Mouse (Mus musculus): ENCODE results near the gene Olfr1006.
"Not testable (repeated sequence)": the region's sequence is repeated elsewhere in the genome, so short reads cannot be mapped to it uniquely, and the experiment has no call there.

Gene Olfr1006

DNA sequence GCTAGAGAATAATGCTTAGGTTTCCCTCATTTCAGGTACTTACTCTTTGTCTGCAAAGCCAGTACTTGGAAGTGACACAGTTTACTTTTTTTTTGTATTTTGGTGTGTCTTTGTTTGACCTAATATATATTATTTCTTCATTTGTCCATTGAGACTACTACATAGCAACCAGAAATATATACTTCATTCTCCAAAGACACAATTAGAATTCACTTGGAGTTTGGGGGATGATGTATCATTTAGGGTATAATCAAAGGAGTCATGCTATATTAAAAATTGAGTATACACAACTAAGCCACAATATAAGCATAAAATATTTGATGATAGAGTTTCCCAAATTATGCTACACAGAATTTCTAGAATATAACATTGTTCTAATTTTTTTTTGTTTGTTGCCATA is at the start of gene Olfr1006:
Gene Olfr1006 (minus strand): TSS at position 101 of the 400 bp plus-strand sequence.
- no peak for DNase-seq

DNA sequence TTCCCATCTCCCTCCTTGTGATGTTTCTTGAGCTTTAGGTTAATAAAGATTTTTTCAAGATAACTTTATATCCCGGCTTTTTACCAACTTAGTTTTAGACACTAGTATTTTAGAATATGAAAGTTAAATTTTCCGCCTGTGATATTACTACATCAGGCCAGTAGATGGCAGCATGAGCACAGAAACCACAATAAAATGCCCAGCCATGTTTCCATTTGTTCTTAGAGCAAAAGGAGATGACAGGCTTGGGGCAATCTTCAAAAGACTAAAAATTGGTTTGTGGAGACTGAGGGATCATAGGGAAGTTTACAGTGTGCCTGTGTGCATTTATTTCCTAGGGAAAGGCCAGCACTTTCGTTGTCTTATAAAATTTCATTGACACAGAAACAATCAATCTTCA is 47.2 kb upstream of the Olfr1006 start:
- peak; percentile 19 for DNase-seq

DNA sequence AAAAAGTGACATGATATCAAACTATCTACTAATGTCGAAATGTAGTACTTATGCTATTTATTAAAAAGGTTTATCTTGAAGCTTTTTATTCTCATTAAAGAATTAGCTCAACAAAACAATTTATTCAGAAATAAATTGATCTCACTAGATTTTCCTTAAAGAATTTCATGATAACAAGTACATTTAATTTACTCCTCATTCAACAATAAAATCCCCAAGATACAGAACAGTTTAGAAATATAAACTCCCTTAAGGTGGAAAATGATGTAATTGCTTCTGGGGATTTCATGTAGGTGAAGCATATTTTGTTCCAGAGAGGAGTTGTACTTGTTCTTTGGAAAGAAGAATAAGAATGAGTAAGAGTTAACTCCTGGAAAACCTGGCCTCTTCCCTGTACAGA is 36.6 kb upstream of the Olfr1006 start, which contains the start of gene Olfr1009:
Gene Olfr1009 (plus strand): TSS at position 301 of the 400 bp plus-strand sequence.
- DNase-seq, result no peak

DNA sequence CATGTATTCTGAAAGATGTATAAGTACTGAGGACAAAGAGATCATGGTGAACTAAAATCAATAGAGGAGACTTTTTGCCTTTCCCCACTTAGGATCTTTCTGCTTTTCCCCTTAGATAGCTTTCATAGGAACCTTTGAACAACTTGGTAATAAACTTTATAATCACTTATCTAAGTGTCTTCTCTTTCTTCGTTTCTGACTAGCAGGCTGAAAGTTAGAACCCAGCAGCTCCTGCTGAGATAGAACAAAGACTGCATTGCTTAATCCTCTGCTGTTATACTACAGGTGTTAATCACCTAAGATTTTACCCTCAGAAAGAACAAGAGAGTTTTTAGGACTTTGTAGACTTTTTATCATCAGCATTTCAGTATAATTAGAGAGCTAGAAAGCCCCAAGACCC is 32.6 kb upstream of the Olfr1006 start:
- no peak for DNase-seq

DNA sequence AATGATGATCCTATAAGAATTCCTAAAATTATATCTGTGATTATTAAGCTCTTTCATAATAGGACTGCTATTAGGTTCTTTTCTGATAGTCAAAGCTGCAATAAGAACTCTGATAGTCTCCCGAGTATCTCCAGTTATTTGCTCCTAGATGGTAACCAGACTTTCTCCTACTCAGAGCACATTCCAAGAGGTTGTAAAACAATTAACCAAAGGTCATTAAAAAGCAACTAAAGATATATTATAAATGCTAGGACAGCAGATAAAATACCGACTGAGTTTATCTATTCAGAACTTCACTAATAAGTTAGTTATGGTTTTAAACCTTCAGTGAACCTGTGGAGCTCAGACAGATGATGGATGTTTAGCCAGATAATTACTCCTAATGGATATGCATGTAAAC is 32.1 kb upstream of the Olfr1006 start:
- not testable (repeated sequence) for DNase-seq

DNA sequence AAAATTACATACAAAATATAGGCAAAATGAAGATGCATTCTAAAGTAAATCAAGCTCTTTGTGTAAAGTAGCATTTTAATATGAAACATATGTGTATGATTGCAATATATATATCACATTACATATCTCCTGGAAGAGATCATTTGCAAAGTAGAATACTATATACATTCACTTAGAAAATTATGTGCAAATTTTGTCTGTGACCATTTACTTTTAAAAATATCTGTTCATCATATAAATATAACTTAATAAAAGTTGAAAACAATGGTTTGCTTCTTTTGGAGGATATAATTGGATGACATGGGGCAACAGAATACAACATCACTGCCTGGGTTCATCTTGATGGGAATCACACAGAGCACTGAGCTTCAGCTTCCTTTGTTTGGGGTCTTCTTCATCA is 10.6 kb upstream of the Olfr1006 start, which contains the start of gene Olfr1008:
Gene Olfr1008 (plus strand): TSS at position 301 of the 400 bp plus-strand sequence.
- DNase-seq, result no peak

DNA sequence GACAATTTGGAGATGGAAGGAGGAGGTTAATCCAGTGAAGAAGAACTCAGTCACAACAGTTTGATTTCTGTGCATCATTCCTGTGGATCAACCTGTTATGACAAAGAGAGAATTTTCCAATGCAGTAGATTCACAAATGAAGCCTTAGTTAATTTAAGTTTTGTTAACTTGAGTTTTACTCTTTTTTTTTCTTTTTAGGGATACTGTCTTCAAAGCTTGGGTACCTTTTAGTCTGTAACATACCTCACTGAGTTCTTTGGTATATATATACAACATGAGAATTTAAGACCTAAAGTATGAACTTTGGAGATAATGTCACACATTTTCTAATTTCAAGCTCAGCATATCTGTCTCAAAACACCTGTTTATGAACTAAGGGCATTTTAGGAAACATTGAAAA is 14.2 kb downstream of the Olfr1006 start, which contains the start of gene Olfr154:
Gene Olfr154 (minus strand): TSS at position 101 of the 400 bp plus-strand sequence.
- DNase-seq, result not testable (repeated sequence)

DNA sequence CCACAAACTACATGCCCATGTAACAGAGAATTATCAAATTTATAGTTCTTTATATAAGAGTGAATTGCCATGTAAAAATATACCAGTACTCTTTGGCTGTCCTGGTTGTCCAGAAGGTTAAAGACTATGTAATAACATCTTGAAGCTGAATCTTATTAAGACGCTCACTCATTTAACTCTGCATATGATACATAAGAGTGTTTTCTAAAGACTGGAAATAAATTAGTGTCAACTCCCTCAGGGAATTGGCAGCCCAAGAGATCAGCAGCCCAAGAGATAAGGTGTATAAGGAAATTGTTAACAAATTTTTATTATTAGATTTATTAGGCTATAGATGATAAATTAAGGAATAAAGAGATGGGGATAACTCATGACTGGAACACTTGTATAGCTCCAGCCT is 28.0 kb downstream of the Olfr1006 start, which contains the start of gene Olfr1002:
Gene Olfr1002 (minus strand): TSS at position 101 of the 400 bp plus-strand sequence.
- no peak for DNase-seq

Measured in kidney, postnatal 10 days (tissue).